Mouse (Mus musculus): ENCODE measurements around the gene Mark3.

- TF ChIP-seq CTCF (IDR thresholded peaks at IDR 0.05; ENCODE audit: low read depth, low read length): no peak
- TF ChIP-seq GATA2 (IDR thresholded peaks at IDR 0.05; ENCODE audit: borderline replicate concordance, low read depth, low read length): no peak
- TF ChIP-seq GATA1 (IDR thresholded peaks at IDR 0.05; ENCODE audit: borderline replicate concordance, low read length): no peak
- no peak for TF ChIP-seq POLR2AphosphoS5 (IDR thresholded peaks at IDR 0.05; ENCODE audit: insufficient replicate concordance, low read depth, low read length)
- no peak for TF ChIP-seq TAL1 (conservative IDR thresholded peaks at IDR 0.05; ENCODE audit: low read depth, low read length)
These were observed 1.0 kb upstream of the Mark3 start for GRCm38 (mm10) chr12:111573315-111573714.
